Mouse (Mus musculus) forebrain, embryonic 13.5 days (tissue): ENCODE results near the gene Dpp4. TPM values are rescaled to one million over a fixed set of nuclear protein-coding genes. Genes with fewer than 3 reads are reported as not detected.
A peak's percentile ranks its signal among the peaks of the same experiment; 100 is the strongest.

Experiments
- ATAC-seq: fragments of 200-750 bp; cut with Nextera tagmentation; 2 replicates; pipeline ENCODE4 v1.8.0; 2017
- H3K27ac ChIP-seq: fragments of 300-500 bp; sonication (generic); 2 replicates; pipeline ENCODE4 v1.5.1; 2015; ENCODE audit warnings: inconsistent platforms, mild to moderate bottlenecking, moderate library complexity
- H3K27me3 ChIP-seq: fragments of 300-500 bp; sonication (generic); 2 replicates; pipeline ENCODE4 v1.6.1; 2015; ENCODE audit warnings: mild to moderate bottlenecking, inconsistent platforms
- H3K36me3 ChIP-seq: fragments of 300-500 bp; sonication (generic); 2 replicates; pipeline ENCODE4 v1.6.1; 2015; ENCODE audit warnings: mild to moderate bottlenecking, inconsistent platforms; ENCODE audit not compliant: poor library complexity, severe bottlenecking
- H3K4me1 ChIP-seq: fragments of 300-500 bp; sonication (generic); 2 replicates; pipeline ENCODE4 v1.6.1; 2015; ENCODE audit warnings: inconsistent platforms
- H3K4me2 ChIP-seq: fragments of 300-500 bp; sonication (generic); 2 replicates; pipeline ENCODE4 v1.6.1; 2015; ENCODE audit warnings: inconsistent platforms, mild to moderate bottlenecking, moderate library complexity
- H3K4me3 ChIP-seq: fragments of 300-500 bp; sonication (generic); 2 replicates; pipeline ENCODE4 v1.5.1; 2015; ENCODE audit warnings: mild to moderate bottlenecking, inconsistent platforms
- H3K9ac ChIP-seq: fragments of 300-500 bp; sonication (generic); 2 replicates; pipeline ENCODE4 v1.6.1; 2015; ENCODE audit warnings: mild to moderate bottlenecking, inconsistent platforms
- H3K9me3 ChIP-seq: fragments of 300-500 bp; sonication (generic); replicated peaks from 2 replicates; pipeline ENCODE4 v1.6.1; 2016; ENCODE audit warnings: inconsistent platforms
- WGBS: fragments of 180-500 bp; shearing (Covaris S2); methylation state at CpG from one replicate; pipeline ENCODE4 v1.1.7; 2015; 5-methylcytosine and 5-hydroxymethylcytosine counted together
- polyA plus RNA-seq: library from polyadenylated mRNA; unstranded; fragments of >200 nt; fragmentation: Nextera tagmentation; extraction: Ambion mirVana; gene quantifications from 2 replicates; pipeline ENCODE4 v1.2.1, GENCODE M21; 2015

Dpp4 gene
- polyA plus RNA-seq, 1 experiment from 2014 or later = 0.56 TPM

DNA sequence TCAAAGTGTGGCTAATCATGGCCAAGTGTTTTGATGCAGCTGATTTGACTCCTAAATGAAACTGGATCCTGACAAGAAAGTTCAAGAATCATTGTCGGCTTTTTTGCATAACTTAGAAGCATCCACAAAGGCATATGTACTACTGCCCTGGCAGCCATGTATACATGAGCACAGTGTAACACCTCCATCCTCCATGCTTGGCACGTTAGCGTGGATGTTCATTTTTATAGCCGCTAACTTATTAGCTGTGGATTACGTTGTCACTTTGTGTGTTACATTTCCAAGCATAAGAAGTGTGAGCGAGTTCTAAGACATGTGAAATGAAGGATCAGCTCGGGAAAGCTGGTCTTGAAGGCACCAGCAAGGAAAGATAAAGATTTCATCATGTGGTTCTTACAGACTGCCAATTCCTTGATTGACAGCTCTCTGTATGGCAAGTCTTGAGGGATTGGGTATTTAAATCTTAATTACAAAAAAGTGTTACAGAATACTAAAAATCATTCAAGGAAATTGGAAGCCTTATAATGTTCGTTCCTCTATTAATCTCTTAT, 19.3 kb upstream of the Dpp4 start:
- no peak overlapping the region for H3K27ac ChIP-seq
- H3K4me2 ChIP-seq = no peak overlapping the region
- ATAC-seq = no peak; the same call in 1 of the 2 replicates
- no peaks in the 10 kb centered on the region for H3K9me3 ChIP-seq
- no peaks in the 10 kb centered on the region for H3K36me3 ChIP-seq
- WGBS = 81% methylated on average over 8 of the region's 8 CpGs
- H3K4me3 ChIP-seq = no peak overlapping the region
- no peaks in the 10 kb centered on the region for H3K27me3 ChIP-seq
- H3K9ac ChIP-seq = no peak overlapping the region
- H3K4me1 ChIP-seq = no peaks in the 10 kb centered on the region

DNA sequence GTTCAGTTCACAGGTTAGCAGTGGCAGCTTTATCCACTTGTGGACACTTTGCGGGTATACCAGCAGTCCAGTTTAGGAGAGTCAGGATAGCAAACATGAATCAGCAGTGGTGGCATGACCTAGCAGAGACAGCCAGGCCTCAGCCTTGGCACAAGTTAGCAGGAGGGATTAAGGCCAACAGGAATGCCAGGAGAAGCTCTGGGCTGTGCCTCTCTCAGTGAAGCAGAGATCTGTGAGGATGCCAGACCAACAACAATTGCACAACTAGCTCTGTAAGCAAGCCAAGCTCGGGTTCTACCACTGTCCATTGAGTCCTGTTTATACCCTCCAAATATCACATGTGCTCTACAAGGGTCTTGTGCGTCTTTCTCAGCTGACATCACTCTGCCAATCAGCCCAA, 13.9 kb upstream of the Dpp4 start:
- ATAC-seq = no peak
- no peaks in the 10 kb centered on the region for H3K27me3 ChIP-seq
- H3K36me3 ChIP-seq = no peaks in the 10 kb centered on the region
- H3K9ac ChIP-seq = no peak overlapping the region
- no peak overlapping the region for H3K27ac ChIP-seq
- H3K9me3 ChIP-seq = no peaks in the 10 kb centered on the region
- 90% methylated on average over 3 of the region's 3 CpGs for WGBS
- H3K4me1 ChIP-seq = no peaks in the 10 kb centered on the region
- H3K4me3 ChIP-seq = no peak overlapping the region
- H3K4me2 ChIP-seq = no peak overlapping the region

DNA sequence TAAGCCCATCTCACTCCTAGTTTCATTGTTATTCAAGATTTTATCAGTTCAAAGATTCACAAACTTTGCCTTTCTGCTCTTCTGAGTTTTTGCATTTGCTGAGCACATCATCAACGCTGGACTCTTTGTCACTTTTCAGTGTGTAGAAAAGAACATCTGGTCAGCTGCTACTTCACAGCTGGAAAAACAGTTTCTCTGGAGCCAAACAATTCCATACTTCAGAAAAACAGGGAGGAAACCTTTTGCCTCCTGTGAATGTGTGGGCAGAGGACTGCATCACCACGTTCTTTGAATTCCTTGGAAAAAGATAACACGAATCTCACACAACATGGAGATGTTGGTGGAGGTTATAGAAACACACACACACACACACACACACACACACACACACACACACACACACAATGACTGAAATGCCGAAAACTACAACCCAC, 11.3 kb upstream of the Dpp4 start:
- ATAC-seq = no peak
- WGBS = 53% methylated on average over 4 of the region's 4 CpGs
- Histone ChIP-seq H3K9me3 (no peaks in the 10 kb centered on the region), H3K4me1 (no peaks in the 10 kb centered on the region), H3K36me3 (no peaks in the 10 kb centered on the region), H3K4me3 (no peak overlapping the region), H3K27me3 (no peaks in the 10 kb centered on the region), H3K4me2 (no peak overlapping the region), H3K9ac (no peak overlapping the region), H3K27ac (no peak overlapping the region)

DNA sequence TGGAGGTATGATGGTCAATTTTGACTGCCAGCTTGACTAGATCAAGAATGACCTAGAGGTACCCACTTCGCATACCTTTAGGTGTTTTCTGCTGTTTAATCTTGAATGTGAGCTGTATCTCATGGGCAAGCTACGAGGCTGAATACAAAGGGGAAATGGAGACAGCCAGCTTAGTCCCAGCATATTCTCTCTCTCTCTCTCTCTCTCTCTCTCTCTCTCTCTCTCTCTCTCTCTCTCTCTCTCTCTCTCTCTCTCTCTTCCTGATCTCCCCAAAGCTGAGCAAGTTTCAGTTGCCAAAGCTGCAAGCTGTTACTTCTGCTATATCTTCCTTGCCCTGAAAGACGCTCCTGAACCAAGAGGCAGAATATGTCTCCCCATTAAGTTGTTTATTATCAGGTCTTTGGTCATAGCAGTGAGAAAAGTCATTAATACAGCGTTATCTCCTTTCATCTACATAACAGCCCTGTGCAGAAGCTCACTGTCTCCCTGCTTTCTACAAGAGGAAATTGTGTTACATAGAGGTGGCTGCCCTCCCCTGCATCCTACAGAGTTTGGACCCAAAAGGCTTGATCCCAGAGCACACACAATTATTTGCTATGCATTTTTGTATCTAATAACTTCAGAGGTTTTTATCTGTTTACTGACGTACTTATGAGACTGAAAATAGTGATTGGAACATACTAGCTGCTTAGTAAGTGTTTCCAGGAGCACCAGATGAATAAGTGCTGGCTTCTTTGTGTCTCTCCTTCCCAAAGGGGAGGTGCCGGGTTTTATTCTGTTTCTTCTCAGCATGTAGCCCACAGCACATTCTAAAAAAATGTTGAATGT, 10.7 kb upstream of the Dpp4 start:
- no peak overlapping the region for H3K27ac ChIP-seq
- no peak for ATAC-seq

DNA sequence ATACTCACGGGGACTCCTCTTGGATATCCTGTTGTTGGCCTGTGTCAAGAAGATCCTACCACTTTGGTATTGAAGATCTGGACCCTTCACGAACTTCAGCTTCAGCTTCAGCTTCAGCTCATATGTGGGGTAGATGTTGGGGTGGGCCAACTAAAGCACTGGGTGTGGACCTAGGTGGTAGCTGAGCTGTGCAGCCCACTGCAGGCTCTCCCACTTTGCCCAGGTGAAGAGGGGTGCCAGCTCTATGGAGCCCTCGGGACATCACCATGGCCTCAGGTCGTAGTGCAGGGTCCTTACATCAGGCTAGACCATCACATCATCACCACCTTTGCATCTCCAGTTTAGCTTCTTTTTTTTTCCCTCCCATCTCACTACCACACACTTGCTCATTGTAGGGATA, 9.2 kb upstream of the Dpp4 start:
- Histone ChIP-seq H3K9me3 (no peaks in the 10 kb centered on the region), H3K9ac (no peak overlapping the region), H3K4me3 (no peak overlapping the region), H3K27me3 (no peaks in the 10 kb centered on the region), H3K4me2 (no peak overlapping the region), H3K27ac (no peak overlapping the region), H3K4me1 (no peaks in the 10 kb centered on the region), H3K36me3 (no peaks in the 10 kb centered on the region)
- ATAC-seq = no peak
- WGBS = 90% methylated on average over 4 of the region's 4 CpGs

More for the DNA sequence above, 10.7 kb upstream of the Dpp4 start:
- no peaks in the 10 kb centered on the region for H3K27me3 ChIP-seq
- no peaks in the 10 kb centered on the region for H3K36me3 ChIP-seq
- no peak overlapping the region for H3K4me3 ChIP-seq
- no peak overlapping the region for H3K4me2 ChIP-seq
- H3K9me3 ChIP-seq = no peaks in the 10 kb centered on the region
- no peaks in the 10 kb centered on the region for H3K4me1 ChIP-seq
- no peak overlapping the region for H3K9ac ChIP-seq
- 73% methylated on average over 6 of the region's 6 CpGs for WGBS

DNA sequence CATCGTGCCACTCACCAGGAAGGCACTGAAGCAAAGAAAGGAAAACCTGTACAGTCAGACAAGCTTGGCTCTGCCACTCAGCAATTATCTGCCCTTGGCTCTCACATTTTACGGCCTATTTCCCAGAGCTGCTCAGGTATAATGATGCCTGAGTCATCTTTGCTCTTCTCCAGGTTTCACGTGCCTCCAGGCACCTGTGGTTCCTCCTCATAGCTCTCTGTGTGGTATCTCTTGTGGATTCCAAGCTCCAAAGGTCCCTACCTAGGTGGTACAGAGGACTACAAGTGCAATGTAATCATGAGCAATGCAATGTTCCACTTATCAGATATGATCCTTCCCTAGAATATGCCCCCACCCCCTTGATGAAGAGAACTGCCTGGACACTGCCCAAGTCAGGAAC, 8.0 kb upstream of the Dpp4 start:
- Histone ChIP-seq H3K9ac (no peak overlapping the region), H3K27me3 (no peaks in the 10 kb centered on the region), H3K4me2 (no peak overlapping the region), H3K27ac (no peak overlapping the region), H3K4me1 (no peaks in the 10 kb centered on the region), H3K36me3 (no peaks in the 10 kb centered on the region), H3K4me3 (no peak overlapping the region), H3K9me3 (no peaks in the 10 kb centered on the region)
- 93% methylated on average over 3 of the region's 3 CpGs for WGBS
- ATAC-seq = no peak

DNA sequence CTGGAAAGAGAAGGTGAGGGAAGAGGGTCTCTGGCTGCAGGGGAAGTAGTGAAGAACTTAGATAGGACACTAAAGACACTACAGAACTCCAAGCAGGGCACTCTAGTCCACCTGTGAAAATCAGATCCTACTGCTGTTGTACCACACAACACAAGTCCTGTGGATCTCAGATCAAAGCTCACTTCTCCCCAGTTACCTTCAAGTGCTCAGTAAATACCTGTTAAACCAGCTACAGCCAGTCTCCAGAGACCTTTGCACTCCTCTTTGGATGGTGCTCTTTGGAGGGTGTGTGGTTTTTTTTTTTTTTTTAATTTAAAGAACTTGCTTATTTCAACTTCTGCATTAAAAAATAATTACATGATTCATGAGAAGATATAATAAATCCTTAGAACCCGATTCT, 5.2 kb upstream of the Dpp4 start:
- 68% methylated on average over 1 of the region's 1 CpGs for WGBS

DNA sequence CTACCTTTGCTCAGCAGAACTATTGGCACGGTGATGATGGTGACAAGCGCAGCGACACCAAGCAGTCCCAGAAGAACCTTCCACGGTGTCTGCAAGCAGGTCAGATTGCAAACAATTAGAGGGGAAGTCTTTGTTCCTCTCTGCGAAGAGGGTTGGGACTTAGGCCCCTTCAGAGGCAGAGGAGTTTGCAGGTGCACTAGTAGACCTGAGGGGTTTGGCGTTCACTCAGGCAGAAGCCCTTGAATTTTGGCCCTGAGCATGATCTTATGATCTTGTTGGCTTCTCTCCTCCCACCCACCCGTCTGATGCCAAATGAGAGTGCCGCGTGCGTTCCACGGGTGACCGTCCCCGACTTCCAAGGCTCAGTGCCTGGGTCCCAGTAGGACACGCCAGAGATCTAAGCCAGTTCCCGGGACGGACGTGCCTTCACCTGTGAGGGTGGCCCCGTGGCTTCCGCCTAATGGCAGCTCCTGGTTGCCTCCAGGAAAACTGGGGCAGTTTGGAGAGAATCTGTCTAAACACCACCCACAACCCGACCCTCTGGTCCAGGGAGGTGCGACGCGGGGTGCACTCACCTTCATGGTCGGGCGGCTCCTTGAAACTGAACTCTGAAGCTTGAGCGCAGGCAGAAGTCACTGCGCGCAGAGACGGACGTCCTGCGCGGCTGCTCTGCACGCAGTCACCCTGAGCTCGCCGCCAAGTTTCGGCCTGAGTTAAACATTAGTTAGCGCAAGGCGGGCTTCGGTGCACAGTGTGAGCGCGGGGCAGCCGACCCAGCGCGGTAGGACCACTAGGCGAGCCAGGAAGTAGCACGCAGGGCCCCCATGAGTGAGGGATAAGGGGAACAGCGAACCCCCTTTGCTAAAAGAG, 585 bp downstream of the Dpp4 start:
- 6% methylated on average over 47 of the region's 47 CpGs for WGBS
- peak overlapping the region; percentile 42 for H3K4me3 ChIP-seq

More for the DNA sequence above, 5.2 kb upstream of the Dpp4 start:
- peaks cover 3% of the 10 kb centered on the region; the same call in 1 of the 2 replicates for H3K27me3 ChIP-seq
- 0 out of 2 replicates have a peak, but pooled peaks cover under 1% of the 10 kb centered on the region for H3K4me1 ChIP-seq
- ATAC-seq = no peak
- H3K27ac ChIP-seq = no peak overlapping the region
- H3K4me3 ChIP-seq = no peak overlapping the region
- H3K4me2 ChIP-seq = no peak overlapping the region
- H3K9me3 ChIP-seq = no peaks in the 10 kb centered on the region
- no peak overlapping the region for H3K9ac ChIP-seq
- no peaks in the 10 kb centered on the region for H3K36me3 ChIP-seq

DNA sequence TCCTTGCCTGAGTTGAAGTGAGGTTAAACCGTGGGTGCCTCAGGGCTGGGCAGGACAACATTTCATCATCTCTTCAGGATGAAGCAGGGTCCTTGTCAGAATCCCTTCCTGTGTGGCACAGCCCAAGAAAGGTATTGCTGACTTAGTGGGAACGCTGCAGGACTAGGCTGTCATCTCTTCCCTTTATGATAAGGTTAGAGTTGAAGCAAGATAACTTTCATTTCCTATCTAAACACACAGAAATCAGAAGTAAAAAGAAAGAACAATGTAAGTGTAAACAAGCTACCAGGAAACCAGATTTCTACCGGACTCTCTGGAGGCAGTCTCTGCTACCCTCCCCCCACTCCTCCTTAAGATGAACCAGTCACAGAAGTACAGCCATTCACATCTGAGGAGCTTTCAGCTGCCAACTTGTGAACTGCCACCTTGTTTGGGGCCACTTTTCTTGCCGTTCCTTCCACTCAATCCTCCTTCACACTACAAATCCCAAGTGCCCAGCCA, 3.3 kb downstream of the Dpp4 start:
- H3K9ac ChIP-seq = no peak overlapping the region
- peaks cover 25% of the 10 kb centered on the region for H3K27me3 ChIP-seq
- H3K4me2 ChIP-seq = no peak overlapping the region
- no peak for ATAC-seq
- no peak overlapping the region for H3K27ac ChIP-seq
- H3K36me3 ChIP-seq = no peaks in the 10 kb centered on the region
- no peaks in the 10 kb centered on the region for H3K9me3 ChIP-seq
- peaks cover 12% of the 10 kb centered on the region for H3K4me1 ChIP-seq
- 38% methylated on average over 4 of the region's 4 CpGs for WGBS
- H3K4me3 ChIP-seq = no peak overlapping the region

More for the DNA sequence above, 585 bp downstream of the Dpp4 start:
- no peaks in the 10 kb centered on the region for H3K9me3 ChIP-seq
- peaks cover 25% of the 10 kb centered on the region for H3K27me3 ChIP-seq
- peak overlapping the region; percentile 83 for H3K4me2 ChIP-seq
- peak; percentile 80 for ATAC-seq
- peaks cover 12% of the 10 kb centered on the region for H3K4me1 ChIP-seq
- no peak overlapping the region for H3K27ac ChIP-seq
- peak overlapping the region; percentile 61 for H3K9ac ChIP-seq
- no peaks in the 10 kb centered on the region for H3K36me3 ChIP-seq

DNA sequence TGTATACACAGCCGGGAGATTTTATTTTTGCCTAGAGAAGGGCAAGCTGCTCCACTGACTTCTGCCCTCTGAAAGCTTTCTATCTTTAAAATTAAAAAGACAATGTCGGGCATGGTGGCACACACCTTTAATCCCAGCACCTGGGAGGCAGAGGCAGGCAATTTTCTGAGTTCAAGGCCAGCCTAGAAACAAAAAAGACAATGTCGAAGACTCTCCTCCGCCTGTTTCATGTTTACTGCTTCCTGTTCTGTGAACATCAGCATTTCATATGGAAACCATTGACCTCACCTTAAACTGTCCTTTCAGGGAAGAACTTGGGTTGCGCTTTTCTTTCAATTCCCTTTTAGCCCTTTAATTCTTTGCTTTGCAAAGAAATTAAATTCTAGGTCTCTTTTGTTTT, 3.8 kb downstream of the Dpp4 start:
- peaks cover 25% of the 10 kb centered on the region for H3K27me3 ChIP-seq
- no peaks in the 10 kb centered on the region for H3K9me3 ChIP-seq
- H3K4me2 ChIP-seq = no peak overlapping the region
- H3K4me1 ChIP-seq = peaks cover 12% of the 10 kb centered on the region
- no peak overlapping the region for H3K9ac ChIP-seq
- WGBS = 88% methylated on average over 5 of the region's 5 CpGs
- H3K27ac ChIP-seq = no peak overlapping the region
- ATAC-seq = no peak
- H3K4me3 ChIP-seq = no peak overlapping the region
- H3K36me3 ChIP-seq = no peaks in the 10 kb centered on the region

DNA sequence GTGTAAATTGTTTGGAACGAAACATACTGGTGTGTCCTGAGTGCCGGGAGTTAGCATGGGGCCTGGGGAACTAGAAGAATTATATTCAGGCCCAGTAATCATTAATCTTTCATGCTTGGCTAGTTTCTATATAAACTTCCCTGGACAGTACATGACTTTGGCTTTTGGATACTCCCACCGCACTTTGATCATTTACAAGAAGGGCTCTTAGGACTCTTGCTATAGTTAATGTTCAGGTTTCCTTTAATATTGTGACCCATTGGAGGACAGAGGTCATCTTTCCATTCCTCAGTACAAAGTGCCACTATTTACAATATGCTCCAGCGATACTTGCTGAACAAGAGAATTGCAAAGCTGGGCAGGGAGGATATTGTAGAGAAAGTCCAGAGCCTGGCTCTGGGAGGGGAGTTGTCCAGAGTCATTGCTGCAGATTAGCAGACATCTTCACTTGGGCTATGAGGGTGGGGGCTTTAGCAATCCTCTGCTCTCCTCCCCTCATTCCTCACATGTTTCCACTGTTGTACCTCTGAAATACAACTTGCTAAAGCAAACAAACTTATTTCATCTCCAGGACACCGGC, 8.4 kb downstream of the Dpp4 start:
- Histone ChIP-seq H3K27me3 (no peaks in the 10 kb centered on the region), H3K9ac (no peak overlapping the region), H3K36me3 (no peaks in the 10 kb centered on the region), H3K4me2 (no peak overlapping the region), H3K4me3 (no peak overlapping the region), H3K4me1 (no peaks in the 10 kb centered on the region), H3K27ac (no peak overlapping the region), H3K9me3 (no peaks in the 10 kb centered on the region)
- 86% methylated on average over 5 of the region's 5 CpGs for WGBS
- no peak for ATAC-seq
